Mouse (Mus musculus): ENCODE results near the gene Emc1. TPM values are rescaled to one million over a fixed set of nuclear protein-coding genes. Genes with fewer than 3 reads are reported as not detected.
A peak's percentile ranks its signal among the peaks of the same experiment; 100 is the strongest.

The Emc1 gene
- polyA plus RNA-seq, 1 experiment from 2014 or later, result 16.3 TPM

GRCm38 (mm10) chr4:139352832-139353231, 445 bp downstream of the Emc1 start:
- in situ Hi-C loops (cut with MboI; ENCODE audit: low pct_unique_long_range_greater_than_20kb), result loop anchor here (10.0 kb wide), 1 partner anchor 58 kb away; no protein-coding TSS in a partner anchor
- CTCF ChIA-PET, result no interaction called here
- no peak for DNase-seq (ENCODE audit: low read depth, low spot score)

GRCm38 (mm10) chr4:139357211-139357610, 4.8 kb downstream of the Emc1 start:
- ATAC-seq (no peak), DNase-seq (ENCODE audit: low read depth, low spot score) (no peak)
- CTCF ChIA-PET, result no interaction called here
- POLR2A ChIA-PET, result interaction anchor here (0.7 kb wide), 1 partner anchor 94 kb away, joined by 3 read pairs; no protein-coding TSS in a partner anchor
- in situ Hi-C loops (cut with MboI; ENCODE audit: low pct_unique_long_range_greater_than_20kb), result loop anchor here (10.0 kb wide), 1 partner anchor 62 kb away; no protein-coding TSS in a partner anchor
- TF ChIP-seq CTCF (IDR thresholded peaks at IDR 0.05), result no peak
- H3K27me3 ChIP-seq, result no peaks in the 10 kb centered on the region

More at GRCm38 (mm10) chr4:139352832-139353231, 445 bp downstream of the Emc1 start:
- no peak for ATAC-seq
- H3K27me3 ChIP-seq, result no peaks in the 10 kb centered on the region
- POLR2A ChIA-PET, result no interaction called here
- TF ChIP-seq CTCF (IDR thresholded peaks at IDR 0.05), result no peak

DNA sequence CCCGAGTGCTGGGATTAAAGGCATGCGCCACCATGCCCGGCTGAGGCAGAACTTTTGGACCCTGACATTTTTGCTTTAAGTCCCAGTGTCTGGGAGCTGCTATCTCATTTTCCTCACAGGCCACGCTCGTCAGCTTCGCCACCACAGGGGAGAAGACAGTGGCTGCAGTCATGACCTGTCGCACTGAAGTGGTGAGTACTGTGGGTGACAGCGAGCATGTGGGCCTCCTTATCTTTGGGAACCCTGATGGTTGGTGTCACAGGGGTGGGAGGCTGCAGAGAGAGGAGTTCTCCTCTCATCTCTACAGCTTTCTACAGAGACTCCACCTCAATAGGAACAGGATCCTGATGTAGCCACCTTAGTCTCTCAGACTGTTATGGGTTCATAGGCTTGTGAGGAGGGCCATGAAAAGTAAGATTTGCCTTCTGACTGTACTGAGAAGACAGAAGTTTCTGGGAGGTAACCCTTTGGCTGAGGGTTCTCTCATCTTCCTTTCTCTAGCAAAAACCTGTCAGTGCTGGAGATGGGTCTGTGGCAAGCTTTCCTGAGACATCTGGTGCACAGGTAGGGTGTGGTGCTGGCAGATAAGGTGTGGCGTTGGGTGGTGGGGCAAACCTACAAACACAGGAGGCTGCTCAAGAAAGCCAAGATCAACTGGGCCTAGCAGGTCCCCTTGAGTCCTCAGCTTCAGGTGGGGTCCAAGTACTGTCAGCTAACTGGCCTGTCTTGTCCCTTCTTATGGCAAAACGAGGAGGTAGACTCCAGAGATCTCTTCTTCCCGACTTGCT, 8.6 kb downstream of the Emc1 start:
- CTCF ChIA-PET, result no interaction called here
- in situ Hi-C loops (cut with MboI; ENCODE audit: low pct_unique_long_range_greater_than_20kb), result no loop called here
- POLR2A ChIA-PET, result interaction anchor here (0.9 kb wide), 1 partner anchor 9 kb away, joined by 4 read pairs; the partner anchor contains the start of genes Emc1, Mrto4 and Ubr4
- DNase-seq (ENCODE audit: low read depth, low spot score) (no peak), ATAC-seq (no peak)
- no peaks in the 10 kb centered on the region for H3K27me3 ChIP-seq
- no peak for TF ChIP-seq CTCF (IDR thresholded peaks at IDR 0.05)

DNA sequence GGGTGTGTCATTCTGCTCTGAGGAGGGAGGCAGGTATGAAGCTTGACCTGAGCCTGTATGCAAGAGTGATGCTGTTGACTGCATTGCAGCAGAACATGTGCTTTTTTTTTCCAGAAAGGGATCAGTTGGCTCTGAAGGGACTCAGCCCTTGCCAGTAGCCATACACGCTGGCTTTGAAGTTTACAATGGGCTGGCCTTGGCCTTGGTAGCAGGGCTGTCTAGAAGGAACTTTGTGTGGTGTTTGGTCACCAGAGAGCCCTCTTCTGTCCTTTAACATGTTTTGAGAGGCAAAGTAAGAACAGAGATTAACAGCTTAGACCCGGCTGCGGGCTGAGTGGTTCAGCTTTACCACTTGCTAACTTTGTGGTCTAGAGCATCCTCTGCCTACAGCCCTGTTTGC, 14.9 kb downstream of the Emc1 start:
- ChIA-PET POLR2A (no interaction called here), CTCF (interaction anchor here (1.1 kb wide), 2 partner anchors 9 to 37 kb away, joined by 4 read pairs; no protein-coding TSS in a partner anchor)
- DNase-seq (ENCODE audit: low read depth, low spot score) (no peak), ATAC-seq (no peak)
- in situ Hi-C loops (cut with MboI; ENCODE audit: low pct_unique_long_range_greater_than_20kb), result no loop called here
- H3K27me3 ChIP-seq, result no peaks in the 10 kb centered on the region
- TF ChIP-seq CTCF (IDR thresholded peaks at IDR 0.05), result no peak

DNA sequence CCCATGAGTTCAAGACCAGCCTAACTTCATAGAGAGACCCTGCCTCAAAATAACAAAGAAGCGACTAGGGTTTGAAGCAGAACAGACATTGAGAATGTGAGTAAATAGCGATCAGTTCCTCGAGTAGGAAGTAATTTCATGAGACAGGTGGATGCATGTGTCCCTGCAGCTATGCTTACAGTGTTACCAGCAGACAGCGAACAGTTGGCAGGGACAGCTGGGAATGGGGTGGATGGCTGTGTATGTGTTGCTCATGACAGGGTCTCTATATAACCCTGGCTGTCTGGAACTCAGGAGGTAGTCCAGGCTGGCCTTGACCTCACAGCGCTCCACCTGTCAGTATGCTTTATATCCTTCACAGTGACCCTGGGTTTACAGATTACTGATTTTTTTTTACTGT, 15.7 kb downstream of the Emc1 start:
- no peak for DNase-seq (ENCODE audit: low read depth, low spot score)
- TF ChIP-seq CTCF (IDR thresholded peaks at IDR 0.05), result no peak
- CTCF ChIA-PET, result interaction anchor here (1.1 kb wide), 1 partner anchor 9 kb away, joined by 4 read pairs; no protein-coding TSS in a partner anchor
- H3K27me3 ChIP-seq, result no peaks in the 10 kb centered on the region
- POLR2A ChIA-PET, result no interaction called here
- no peak for ATAC-seq
- in situ Hi-C loops (cut with MboI; ENCODE audit: low pct_unique_long_range_greater_than_20kb), result no loop called here

DNA sequence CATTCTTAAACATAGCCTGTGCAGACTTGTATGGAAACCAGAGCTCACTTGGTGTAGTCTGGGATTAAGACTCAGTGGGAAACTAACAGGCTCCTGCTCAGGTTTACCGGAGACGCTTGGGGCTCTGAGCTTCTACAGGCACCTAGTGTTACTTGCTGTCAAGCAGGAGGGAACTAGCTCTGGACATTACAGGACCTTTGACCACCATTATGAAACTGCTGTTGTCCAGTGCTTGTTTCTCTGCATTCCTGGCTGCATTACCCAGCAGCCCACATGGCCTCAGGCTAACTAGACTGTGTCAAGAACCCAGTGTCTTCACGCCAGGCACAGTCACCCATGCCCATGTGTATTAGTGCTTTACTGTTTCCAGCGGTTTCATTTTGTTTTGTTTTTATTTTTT, 20.7 kb downstream of the Emc1 start:
- no peak for DNase-seq (ENCODE audit: low read depth, low spot score)
- TF ChIP-seq CTCF (IDR thresholded peaks at IDR 0.05), result no peak
- ChIA-PET CTCF (no interaction called here), POLR2A (no interaction called here)
- no peak for ATAC-seq
- no peaks in the 10 kb centered on the region for H3K27me3 ChIP-seq
- in situ Hi-C loops (cut with MboI; ENCODE audit: low pct_unique_long_range_greater_than_20kb), result no loop called here

DNA sequence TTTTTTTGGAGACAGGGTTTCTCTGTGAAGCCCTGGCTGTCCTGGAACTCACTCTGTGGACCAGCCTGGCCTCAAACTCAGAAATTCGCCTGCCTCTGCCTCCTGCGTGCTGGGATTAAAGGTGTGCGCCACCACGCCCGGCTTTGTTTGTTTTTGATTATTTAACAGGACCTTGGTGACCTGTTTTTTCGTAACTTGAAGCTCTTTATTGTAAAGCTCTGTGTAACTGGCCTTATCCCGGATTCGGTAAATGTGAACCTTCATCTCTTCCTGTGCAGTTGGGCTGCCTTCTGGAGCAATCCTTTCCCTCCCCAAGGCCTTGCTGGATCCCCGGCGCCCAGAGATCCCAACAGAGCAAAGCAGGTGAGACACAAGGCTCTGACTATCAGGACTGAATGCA, 21.1 kb downstream of the Emc1 start:
- ChIA-PET CTCF (no interaction called here), POLR2A (no interaction called here)
- TF ChIP-seq CTCF (IDR thresholded peaks at IDR 0.05), result no peak
- in situ Hi-C loops (cut with MboI; ENCODE audit: low pct_unique_long_range_greater_than_20kb), result no loop called here
- ATAC-seq, result no peak
- no peak for DNase-seq (ENCODE audit: low read depth, low spot score)
- no peaks in the 10 kb centered on the region for H3K27me3 ChIP-seq

DNA sequence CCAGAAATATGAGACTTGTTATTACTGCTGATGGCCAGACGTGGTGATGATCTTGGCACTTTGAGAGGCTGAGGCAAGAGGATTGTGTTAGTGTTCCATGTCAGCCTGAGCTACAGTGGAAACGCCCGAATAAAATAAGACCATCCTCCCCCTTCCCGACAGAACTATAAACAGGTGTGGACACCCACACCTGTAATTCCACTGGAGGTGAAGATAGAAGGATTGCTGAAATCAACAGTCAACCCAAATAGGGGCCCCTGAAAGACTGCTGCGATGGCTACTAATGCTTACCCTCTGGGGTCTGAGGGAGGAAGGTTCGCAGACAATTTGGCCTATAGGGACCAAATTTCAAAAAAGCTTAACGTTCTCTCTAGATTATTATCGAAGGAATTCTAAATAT, 27.3 kb downstream of the Emc1 start:
- ATAC-seq (no peak), DNase-seq (ENCODE audit: low read depth, low spot score) (no peak)
- TF ChIP-seq CTCF (IDR thresholded peaks at IDR 0.05), result no peak
- in situ Hi-C loops (cut with MboI; ENCODE audit: low pct_unique_long_range_greater_than_20kb), result no loop called here
- POLR2A ChIA-PET, result no interaction called here
- no peaks in the 10 kb centered on the region for H3K27me3 ChIP-seq
- CTCF ChIA-PET, result no interaction called here

DNA sequence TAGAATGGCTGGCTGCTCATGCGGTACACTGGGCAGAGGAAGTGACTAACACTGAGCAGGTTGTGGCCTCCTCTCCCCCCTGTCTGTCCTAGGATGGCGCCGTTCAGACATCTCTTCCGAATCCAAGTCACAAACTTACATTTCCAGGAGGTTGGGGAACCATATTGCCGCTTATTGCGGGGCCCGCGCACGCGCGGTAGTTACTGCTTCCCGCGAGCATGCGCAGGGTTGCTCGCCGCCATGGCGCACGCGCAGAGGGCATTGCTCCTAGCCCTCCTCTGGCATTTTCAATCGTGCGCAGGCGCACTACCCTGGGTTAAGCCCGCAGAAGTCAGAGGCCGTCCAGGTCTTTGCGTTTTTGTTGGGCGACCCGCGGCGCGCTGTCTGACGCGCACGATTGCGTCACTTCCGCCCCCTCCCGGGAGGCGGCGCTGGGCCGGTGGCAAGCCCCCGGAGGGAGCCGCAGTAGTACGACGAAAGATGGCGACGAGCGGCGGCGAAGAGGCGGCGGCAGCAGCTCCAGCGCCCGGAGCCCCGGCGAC, 27.9 kb downstream of the Emc1 start:
- DNase-seq (ENCODE audit: low read depth, low spot score), result peak; percentile 97
- TF ChIP-seq CTCF (IDR thresholded peaks at IDR 0.05), result no peak
- in situ Hi-C loops (cut with MboI; ENCODE audit: low pct_unique_long_range_greater_than_20kb), result no loop called here
- ATAC-seq, result peak; percentile 79
- no peaks in the 10 kb centered on the region for H3K27me3 ChIP-seq
- POLR2A ChIA-PET, result no interaction called here
- CTCF ChIA-PET, result no interaction called here

GRCm38 (mm10) chr4:139380775-139381451, 28.5 kb downstream of the Emc1 start:
- in situ Hi-C loops (cut with MboI; ENCODE audit: low pct_unique_long_range_greater_than_20kb), result no loop called here
- ChIA-PET CTCF (no interaction called here), POLR2A (no interaction called here)
- DNase-seq (ENCODE audit: low read depth, low spot score) (no peak), ATAC-seq (peak; percentile 39)
- no peaks in the 10 kb centered on the region for H3K27me3 ChIP-seq
- no peak for TF ChIP-seq CTCF (IDR thresholded peaks at IDR 0.05)

DNA sequence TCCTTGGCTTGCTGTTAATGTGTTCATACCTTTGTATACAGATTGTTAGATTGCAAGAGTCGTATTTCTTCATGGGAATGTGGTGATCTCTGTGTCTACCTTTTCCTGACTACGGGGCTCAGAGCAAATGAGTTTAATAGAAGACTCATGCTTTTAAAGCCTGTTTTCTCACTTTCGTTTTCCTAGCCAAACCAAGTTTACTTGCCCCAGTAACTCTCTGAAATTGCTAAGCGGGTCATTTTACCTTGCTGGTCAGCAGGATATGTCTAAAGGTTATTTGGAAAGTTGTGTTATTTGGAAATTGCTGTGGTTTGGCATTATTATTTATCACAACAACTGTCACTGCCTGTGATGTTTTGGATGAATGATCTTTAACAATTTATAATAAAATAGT, 29.1 kb downstream of the Emc1 start:
- ChIA-PET CTCF (no interaction called here), POLR2A (no interaction called here)
- in situ Hi-C loops (cut with MboI; ENCODE audit: low pct_unique_long_range_greater_than_20kb), result no loop called here
- DNase-seq (ENCODE audit: low read depth, low spot score), result no peak
- no peak for ATAC-seq
- no peaks in the 10 kb centered on the region for H3K27me3 ChIP-seq
- TF ChIP-seq CTCF (IDR thresholded peaks at IDR 0.05), result no peak
